Mouse (Mus musculus) ES-Bruce4 (cell line): ENCODE data around the gene H1f0.

Experiments
- CTCF ChIP-seq: IDR thresholded peaks from one replicate; pipeline ENCODE4 v1.8.1; 2011; ENCODE audit warnings: low read depth, low read length
- EP300 ChIP-seq: IDR thresholded peaks from 2 replicates; pipeline ENCODE4 v1.6.1; 2011; ENCODE audit warnings: low read depth, low read length; ENCODE audit not compliant: insufficient read depth
- POLR2A ChIP-seq: IDR thresholded peaks from one replicate; pipeline ENCODE4 v1.8.1; 2011; ENCODE audit warnings: low read length; ENCODE audit not compliant: insufficient read depth

DNA sequence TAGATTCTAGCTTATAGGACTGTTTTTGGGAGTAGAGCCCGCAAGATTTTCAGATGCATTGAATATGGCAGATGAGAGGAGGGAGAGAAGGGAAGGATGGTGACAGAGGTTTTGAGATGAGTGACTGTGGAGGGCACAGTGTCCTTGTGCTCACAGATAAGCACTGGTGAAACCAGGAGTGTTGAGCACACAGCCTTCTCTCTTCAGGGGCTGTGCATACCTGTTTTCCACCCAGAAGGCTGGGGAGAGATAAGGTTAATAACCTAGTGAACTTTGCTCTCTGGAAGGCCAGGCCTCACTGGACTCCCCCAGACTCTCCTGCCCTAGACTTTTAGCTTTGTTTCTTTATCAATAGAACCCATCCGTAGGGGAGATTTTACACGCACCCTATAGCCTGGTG, 40.2 kb downstream of the H1f0 start:
- TF ChIP-seq POLR2A, result no peak
- no peak for TF ChIP-seq CTCF
- TF ChIP-seq EP300, result no peak
